Mouse (Mus musculus) right cerebral cortex, adult 18-20 months (tissue): ENCODE measurements at regions not wholly inside any gene's neighbourhood (a gene's known extent, or its start where the extent isn't known, plus 50 kb on each side); places are given as distances from the start of the nearest gene placed in this dataset.

Experiments
- DNase-seq: peaks from one replicate; pipeline ENCODE4 v3.0.0; 2022; ENCODE audit warnings: mixed read lengths

DNA sequence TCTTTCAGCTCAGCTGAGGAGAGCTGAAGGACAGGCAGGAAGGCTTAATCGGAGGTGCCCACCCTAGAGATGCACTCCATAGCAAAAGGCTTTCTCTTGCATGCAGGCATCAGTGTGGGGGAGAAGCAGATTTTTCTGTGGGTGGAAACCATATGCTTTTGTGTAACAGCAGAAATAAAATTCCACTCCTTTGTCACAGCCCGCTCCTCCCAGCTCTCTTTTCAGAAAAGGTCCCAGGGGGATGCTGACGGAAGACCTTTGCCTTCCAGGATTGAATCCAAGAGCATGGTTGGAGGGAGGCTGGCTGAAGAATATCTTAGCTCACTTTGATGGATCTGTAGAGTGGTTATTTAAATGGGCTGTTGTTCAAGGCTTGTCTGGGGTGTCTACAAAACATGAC, 336.8 kb upstream of the Map3k7 start:
- peak; percentile 15 for DNase-seq

GRCm38 (mm10) chr4:31627777-31628176, 336.1 kb upstream of the Map3k7 start:
- peak; percentile 31 for DNase-seq

- DNase-seq = no peak
These were observed 325.3 kb upstream of the Map3k7 start for GRCm38 (mm10) chr4:31638564-31638963.

- peak; percentile 66 for DNase-seq
These were observed 321.7 kb upstream of the Map3k7 start for GRCm38 (mm10) chr4:31642161-31642560.

DNA sequence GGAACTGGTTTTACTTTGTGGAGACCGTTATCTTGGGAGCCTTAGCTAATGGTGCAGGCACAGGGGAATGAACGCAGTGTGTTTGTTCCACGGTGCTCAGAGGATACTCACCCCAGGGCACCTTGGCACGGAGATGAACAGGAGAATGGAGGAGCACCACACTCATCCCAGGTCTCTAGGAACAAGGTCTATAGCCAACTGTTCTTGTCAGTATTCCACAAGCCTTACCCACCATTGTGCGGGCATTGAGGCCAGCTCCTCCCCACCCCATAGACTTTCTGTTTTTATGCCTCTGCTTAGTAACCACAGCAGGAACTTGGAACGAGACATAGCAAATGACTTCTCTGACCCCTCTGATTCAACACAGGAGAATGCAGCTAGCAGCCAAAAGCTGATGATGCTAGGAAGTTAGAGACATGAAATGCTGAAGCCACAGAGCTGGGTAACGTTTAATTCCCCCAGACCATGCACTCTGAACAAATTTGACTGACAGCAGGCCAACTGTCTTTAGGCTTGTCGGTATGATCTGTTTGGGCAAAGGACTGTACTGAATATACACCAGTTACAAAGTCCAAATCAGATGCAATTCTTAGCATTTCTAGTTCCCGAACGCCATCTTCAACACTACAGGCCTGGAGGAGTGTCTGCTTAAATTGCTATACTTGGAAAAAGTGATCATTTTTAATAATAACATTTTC, 321.2 kb upstream of the Map3k7 start:
- no peak for DNase-seq

GRCm38 (mm10) chr4:31648631-31649368, 315.1 kb upstream of the Map3k7 start:
- DNase-seq = no peak

- no peak for DNase-seq
These were observed 308.4 kb upstream of the Map3k7 start for GRCm38 (mm10) chr4:31655364-31656106.

- no peak for DNase-seq
These were observed 307.8 kb upstream of the Map3k7 start for GRCm38 (mm10) chr4:31656111-31656510.

- no peak for DNase-seq
These were observed 305.1 kb upstream of the Map3k7 start for GRCm38 (mm10) chr4:31658820-31659219.

GRCm38 (mm10) chr4:31660896-31661295, 303.0 kb upstream of the Map3k7 start:
- DNase-seq = no peak

- DNase-seq = no peak
These were observed 292.2 kb upstream of the Map3k7 start for GRCm38 (mm10) chr4:31671530-31672170.

DNA sequence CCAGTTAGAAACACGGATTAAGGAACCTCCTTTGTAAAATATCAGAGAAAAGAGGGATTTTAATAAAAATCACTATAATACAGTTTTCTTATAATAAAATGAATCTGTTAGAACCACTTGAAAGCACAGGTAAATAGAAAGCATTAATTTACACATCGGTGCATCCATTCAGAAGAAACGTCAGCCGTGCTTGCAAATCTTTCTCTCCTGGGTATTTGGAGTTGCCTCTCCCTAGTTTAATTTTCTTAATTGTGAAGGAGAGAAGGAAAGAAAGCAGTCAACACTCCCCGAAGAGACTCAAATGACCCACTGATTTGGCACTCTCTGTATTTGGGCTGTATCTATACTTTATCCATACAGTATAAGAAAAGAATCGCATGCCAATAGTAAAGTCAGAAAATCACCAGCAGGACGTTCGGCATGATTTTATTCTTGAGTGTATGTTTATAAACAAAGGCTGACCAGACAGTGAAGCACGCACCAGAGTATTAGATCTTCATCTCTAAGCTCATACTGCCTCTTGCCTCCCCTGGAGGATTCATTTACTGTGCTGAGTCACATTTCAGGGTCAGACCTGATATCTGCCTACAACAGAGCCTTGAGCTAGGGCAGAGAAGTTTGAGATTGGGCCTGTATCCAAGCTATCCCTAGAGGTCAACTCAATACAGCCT, 291.6 kb upstream of the Map3k7 start:
- DNase-seq = no peak

DNA sequence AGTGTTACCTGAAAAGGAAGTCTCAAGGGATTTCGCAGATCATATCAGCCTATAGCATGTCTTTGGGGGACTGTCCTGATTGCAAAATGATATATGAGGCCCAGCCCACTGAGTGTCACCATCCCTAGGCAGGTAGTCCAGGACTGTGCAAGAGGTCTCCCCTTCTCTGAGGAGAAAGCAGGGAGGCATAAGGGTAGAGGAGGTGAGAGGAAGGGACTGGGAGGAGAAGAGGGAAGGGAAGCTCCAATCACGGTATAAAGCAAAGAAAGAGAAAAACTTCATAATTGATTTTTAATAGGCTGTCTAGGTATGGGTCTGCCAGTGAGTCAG, 291.1 kb upstream of the Map3k7 start:
- no peak for DNase-seq

GRCm38 (mm10) chr4:31679007-31679590, 284.8 kb upstream of the Map3k7 start:
- no peak for DNase-seq

- no peak for DNase-seq
These were observed 282.9 kb upstream of the Map3k7 start for GRCm38 (mm10) chr4:31680958-31681357.

DNA sequence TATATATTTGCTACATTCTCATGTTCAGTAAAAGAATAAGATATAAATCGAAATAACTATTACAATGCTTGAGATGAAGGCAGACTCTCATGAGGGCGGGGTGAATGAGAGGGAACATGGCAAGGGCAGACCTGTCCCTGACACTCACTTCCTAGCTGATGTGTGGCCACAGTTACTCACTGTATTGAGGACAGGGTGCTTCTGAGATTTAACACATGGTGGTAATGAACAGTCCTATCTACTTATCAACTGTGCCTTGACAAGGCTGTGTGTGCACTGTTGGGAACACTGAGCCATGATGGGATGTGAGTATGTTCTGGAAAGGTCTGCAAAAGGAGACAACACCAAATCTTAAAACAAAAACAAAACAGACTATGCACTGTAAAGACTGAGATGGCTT, 274.8 kb upstream of the Map3k7 start:
- no peak for DNase-seq

DNA sequence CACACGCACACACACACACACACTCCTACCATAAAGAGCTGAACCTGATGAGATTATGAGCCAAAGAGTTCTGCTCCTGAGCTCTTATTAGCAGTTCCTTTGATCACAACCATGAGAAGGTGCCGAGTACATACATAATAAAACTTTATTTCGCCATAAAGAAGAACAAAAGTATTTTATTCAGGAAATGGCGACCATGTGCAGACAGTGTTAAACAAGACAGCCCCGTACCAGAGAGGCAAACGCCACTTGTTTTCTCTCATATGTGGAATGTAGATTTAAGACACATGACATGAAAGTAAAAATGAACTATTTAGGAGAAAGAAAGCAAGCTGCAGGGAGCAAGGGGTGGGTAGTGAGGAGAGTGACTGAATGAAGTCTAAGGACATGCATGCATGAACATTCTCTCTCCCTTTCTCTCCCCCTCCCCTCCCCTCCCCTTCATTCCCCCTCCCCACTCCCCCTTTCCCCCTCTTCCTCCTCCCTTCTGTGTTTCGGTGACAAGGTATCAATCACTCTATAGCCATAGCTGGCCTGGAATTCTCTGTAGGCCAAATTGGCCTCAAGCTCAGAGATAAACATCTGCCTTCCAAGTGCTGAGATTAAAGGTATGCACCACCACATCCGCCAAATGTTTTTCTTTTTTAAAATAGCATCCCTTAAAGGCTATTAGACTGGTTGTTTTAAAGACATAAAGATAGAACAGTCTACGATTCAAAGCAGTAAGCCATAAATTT, 266.0 kb upstream of the Map3k7 start:
- DNase-seq = no peak

DNA sequence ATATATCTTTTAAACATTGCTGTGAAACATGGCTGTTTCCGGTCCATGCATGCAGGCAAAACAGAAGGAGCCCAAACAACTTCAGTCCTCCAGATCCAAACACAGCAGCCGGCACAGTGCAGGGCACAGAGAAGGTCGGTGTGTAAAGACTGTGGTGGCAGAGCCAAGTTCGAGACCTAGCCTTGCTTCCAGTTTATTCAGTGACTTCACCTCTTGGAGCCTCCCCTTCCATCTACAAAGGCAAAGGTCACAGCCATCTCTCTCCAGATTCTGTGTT, 265.5 kb upstream of the Map3k7 start:
- DNase-seq = no peak

- no peak for DNase-seq
These were observed 264.6 kb upstream of the Map3k7 start for GRCm38 (mm10) chr4:31699296-31699695.

- DNase-seq = no peak
These were observed 249.7 kb upstream of the Map3k7 start for GRCm38 (mm10) chr4:31714054-31714651.

GRCm38 (mm10) chr4:31723501-31723900, 240.4 kb upstream of the Map3k7 start:
- no peak for DNase-seq

DNA sequence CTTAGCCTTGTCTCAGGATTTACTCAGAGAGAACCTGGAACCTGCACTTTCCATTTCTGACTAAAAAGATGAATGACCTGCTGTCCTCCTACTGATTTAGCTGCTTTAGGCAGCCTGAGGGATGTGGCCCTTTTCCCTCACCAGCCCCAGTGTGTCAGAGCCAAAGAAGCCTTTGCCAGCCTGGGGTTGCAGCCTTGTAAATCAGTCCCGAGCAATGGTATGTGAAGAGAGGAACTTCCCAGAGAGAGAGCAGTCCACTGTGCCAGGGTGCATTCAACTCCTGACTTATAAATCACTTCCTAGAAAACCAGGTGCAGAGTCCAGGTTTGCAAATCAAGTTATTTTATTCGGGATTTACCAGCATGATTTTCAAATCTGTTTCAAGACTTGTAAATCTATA, 239.5 kb upstream of the Map3k7 start:
- no peak for DNase-seq
